ENCODE assay signal across 26 mouse cellular contexts in the genomic region with DNA sequence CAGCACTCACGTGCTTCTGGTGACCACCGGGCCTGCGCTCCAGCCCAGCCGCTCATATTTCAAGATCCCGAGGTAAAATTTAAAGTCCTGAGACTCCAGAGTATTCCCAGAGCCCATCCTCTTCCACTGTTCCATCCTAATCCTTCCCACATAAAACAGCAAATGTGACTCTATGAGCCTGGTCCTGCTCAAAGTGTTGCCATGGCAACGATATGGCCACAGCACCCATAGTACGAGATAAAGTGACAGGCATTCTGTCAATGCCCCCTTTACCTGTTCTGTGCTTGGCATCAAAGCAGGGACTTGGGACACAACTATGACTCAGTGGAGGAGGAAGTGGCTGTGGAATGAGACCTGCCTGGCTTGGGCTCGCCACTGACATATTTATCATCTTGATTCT.
"Had no signal": no experiment of that assay in that cellular context is flagged by ENCODE, and none has a peak within 500 bp of the region (broad histone marks: within the 10 kb centered on the region; RNA-seq: fewer than 3 reads in every experiment).

No protein-coding gene starts in this region.

- H3K4me1 ChIP-seq: forebrain, embryonic 15.5 days; heart, embryonic 13.5 days; heart, embryonic 15.5 days; hindbrain, embryonic 13.5 days; hindbrain, embryonic 15.5 days; kidney, embryonic 15.5 days; limb, embryonic 13.5 days; limb, embryonic 15.5 days had no signal

- H3K36me3 ChIP-seq: forebrain, embryonic 15.5 days; heart, embryonic 13.5 days; heart, embryonic 15.5 days; hindbrain, embryonic 13.5 days; hindbrain, embryonic 15.5 days; kidney, embryonic 15.5 days; limb, embryonic 13.5 days; limb, embryonic 15.5 days had no signal

- ATAC-seq: forebrain, embryonic 15.5 days; forebrain, postnatal 0 days; intestine, embryonic 16.5 days had no signal

- H3K27ac ChIP-seq: forebrain, embryonic 15.5 days; heart, adult 2 months; heart, embryonic 13.5 days; heart, embryonic 15.5 days; hindbrain, embryonic 13.5 days; hindbrain, embryonic 15.5 days; kidney, embryonic 15.5 days; kidney, postnatal 0 days; limb, embryonic 13.5 days; limb, embryonic 15.5 days had no signal

- H3K9me3 ChIP-seq: forebrain, embryonic 15.5 days; heart, embryonic 13.5 days; heart, embryonic 15.5 days; hindbrain, embryonic 13.5 days; hindbrain, embryonic 15.5 days; kidney, embryonic 15.5 days; limb, embryonic 15.5 days had no signal

- H3K27me3 ChIP-seq: forebrain, embryonic 15.5 days had no signal

- DNase-seq: forebrain, postnatal 0 days; gastrocnemius, postnatal 14 days; gastrocnemius, postnatal 36 days; heart, adult 11 months; heart, adult 2 months; heart, postnatal 14 days; heart, postnatal 36 days; kidney, adult 11 months; kidney, adult 2 months; kidney, adult 9 months; kidney, postnatal 14 days; kidney, postnatal 36 days; layer of hippocampus, adult 9-11 months; layer of hippocampus, postnatal 36 days; left cerebral cortex, postnatal 4 days had no signal

- H3K4me3 ChIP-seq: forebrain, embryonic 15.5 days; heart, adult 2 months; heart, embryonic 13.5 days; heart, embryonic 15.5 days; hindbrain, embryonic 13.5 days; hindbrain, embryonic 15.5 days; kidney, embryonic 15.5 days; limb, embryonic 13.5 days; limb, embryonic 15.5 days had no signal

- H3K4me2 ChIP-seq: forebrain, embryonic 15.5 days; heart, embryonic 11.5 days; heart, embryonic 13.5 days; heart, embryonic 15.5 days; hindbrain, embryonic 13.5 days; hindbrain, embryonic 15.5 days; kidney, embryonic 15.5 days; limb, embryonic 13.5 days; limb, embryonic 15.5 days had no signal

- H3K9ac ChIP-seq: forebrain, embryonic 15.5 days; forebrain, postnatal 0 days; heart, embryonic 13.5 days; heart, embryonic 15.5 days; hindbrain, embryonic 13.5 days; hindbrain, embryonic 15.5 days; kidney, embryonic 15.5 days; limb, embryonic 13.5 days; limb, embryonic 15.5 days had no signal
